Mouse (Mus musculus): ENCODE results near the gene Ccne1. TPM values are rescaled to one million over a fixed set of nuclear protein-coding genes. Genes with fewer than 3 reads are reported as not detected.

Ccne1 gene
- polyA plus RNA-seq, 1 experiment from 2014 or later, result 15.9 TPM

DNA sequence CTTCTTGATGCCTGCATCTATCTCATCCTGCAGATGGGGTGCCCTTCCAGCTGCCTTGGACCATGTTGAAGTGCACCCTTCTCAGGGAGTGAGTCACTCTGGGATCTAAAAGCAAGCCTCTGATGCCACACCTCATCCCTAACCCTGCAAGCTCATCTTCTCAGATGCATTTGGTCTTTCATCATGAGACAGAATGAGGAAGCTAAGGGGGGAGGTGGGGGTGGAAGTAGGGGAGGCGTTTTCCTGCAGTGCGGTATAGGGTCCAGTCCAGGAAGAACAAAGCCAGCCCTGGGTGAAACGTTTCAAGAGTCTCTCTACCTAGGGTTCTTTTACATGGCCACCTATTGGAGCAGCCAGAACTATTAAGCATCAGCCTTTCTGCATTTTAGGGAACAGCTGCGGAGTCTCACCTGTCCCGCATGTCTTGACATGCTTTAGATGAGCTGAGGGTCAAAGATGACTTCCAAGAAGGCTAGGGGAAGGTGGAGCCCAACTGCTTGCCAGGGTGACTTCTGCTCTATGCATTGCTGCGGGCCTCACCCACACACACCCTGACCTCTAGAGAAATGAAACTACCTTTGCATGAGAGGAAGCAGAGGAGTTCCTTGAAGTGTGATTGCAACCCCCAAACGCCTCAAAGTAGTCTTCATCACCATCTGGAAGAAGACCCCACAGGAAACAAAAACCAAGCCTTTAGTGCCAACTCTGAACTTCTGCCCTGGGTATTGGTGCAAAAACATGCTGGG lies 17.2 kb downstream of the Ccne1 start:
- Histone ChIP-seq H3K9me3 (no peaks in the 10 kb centered on the region), H3K4me2 (no peak overlapping the region), H3K4me1 (replicated peaks) (peaks cover 11% of the 10 kb centered on the region), H3K36me3 (no peaks in the 10 kb centered on the region), H3K27ac (no peak overlapping the region), H3K4me3 (no peak overlapping the region), H3K9ac (no peak overlapping the region), H3K27me3 (peaks cover 30% of the 10 kb centered on the region)
- 88% methylated on average over 7 of the region's 7 CpGs for WGBS
- ATAC-seq (ENCODE audit: low FRiP score), result no peak

- H3K4me2 ChIP-seq, result no peak overlapping the region
- peaks cover 16% of the 10 kb centered on the region for H3K4me1 ChIP-seq (replicated peaks)
- no peaks in the 10 kb centered on the region for H3K9me3 ChIP-seq
- H3K27ac ChIP-seq, result no peak overlapping the region
- no peak overlapping the region for H3K9ac ChIP-seq
- no peak overlapping the region for H3K4me3 ChIP-seq
- H3K36me3 ChIP-seq, result no peaks in the 10 kb centered on the region
- WGBS, result 73% methylated on average over 2 of the region's 2 CpGs
- no peak for ATAC-seq (ENCODE audit: low FRiP score)
- peaks cover 30% of the 10 kb centered on the region for H3K27me3 ChIP-seq
These were observed 18.9 kb downstream of the Ccne1 start for GRCm38 (mm10) chr7:38088456-38088855.

- WGBS, result 87% methylated on average over 8 of the region's 8 CpGs
- ATAC-seq (ENCODE audit: low FRiP score), result no peak
- peaks cover 16% of the 10 kb centered on the region for H3K4me1 ChIP-seq (replicated peaks)
These were observed 19.5 kb downstream of the Ccne1 start for GRCm38 (mm10) chr7:38087856-38088255.

GRCm38 (mm10) chr7:38086401-38086800 lies 20.9 kb downstream of the Ccne1 start:
- Histone ChIP-seq H3K9me3 (no peaks in the 10 kb centered on the region), H3K9ac (0 out of 2 replicates have a peak overlapping the region, but pooled peaks have one; percentile 14), H3K4me1 (replicated peaks) (peaks cover 16% of the 10 kb centered on the region), H3K36me3 (no peaks in the 10 kb centered on the region), H3K27ac (no peak overlapping the region), H3K4me3 (no peak overlapping the region), H3K4me2 (peak overlapping the region; percentile 74; the same call in 1 of the 2 replicates), H3K27me3 (peaks cover 30% of the 10 kb centered on the region)
- WGBS, result 42% methylated on average over 8 of the region's 8 CpGs
- ATAC-seq (ENCODE audit: low FRiP score), result no peak

More at GRCm38 (mm10) chr7:38087856-38088255, 19.5 kb downstream of the Ccne1 start:
- Histone ChIP-seq H3K27me3 (peaks cover 30% of the 10 kb centered on the region), H3K4me2 (no peak overlapping the region), H3K9me3 (no peaks in the 10 kb centered on the region), H3K36me3 (no peaks in the 10 kb centered on the region), H3K27ac (no peak overlapping the region), H3K9ac (no peak overlapping the region; the same call in 1 of the 2 replicates), H3K4me3 (no peak overlapping the region)

DNA sequence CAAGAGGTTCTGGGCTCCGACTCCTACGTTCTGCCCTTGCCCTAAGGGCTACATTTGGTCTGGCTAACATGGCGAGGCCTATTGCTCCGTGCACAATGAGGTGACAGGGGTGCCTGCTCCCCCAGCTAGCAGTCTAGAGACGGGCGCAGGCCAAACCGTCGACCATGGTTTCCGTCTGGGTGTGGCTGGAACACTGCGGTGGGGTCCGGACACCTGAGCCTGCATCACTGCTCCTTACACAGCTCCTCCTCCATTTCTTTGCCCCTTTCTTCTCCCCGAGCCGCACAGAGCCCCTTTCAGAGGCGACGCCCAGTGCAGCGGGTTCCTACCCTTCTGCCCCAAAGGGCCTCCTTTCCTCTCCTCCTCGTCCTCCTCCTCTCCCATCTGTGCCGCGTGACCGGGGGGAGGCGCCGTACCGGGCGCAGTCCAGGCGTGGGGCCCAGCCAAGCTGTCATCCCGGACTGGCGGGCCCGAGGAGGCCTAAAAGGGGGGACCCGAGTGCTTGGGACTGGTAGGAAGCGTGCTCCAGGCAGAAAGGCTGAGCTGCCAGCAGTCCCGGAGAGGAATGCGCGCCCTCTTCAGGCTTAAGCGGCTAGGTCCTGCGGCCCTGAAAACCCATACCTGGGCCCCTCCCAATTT lies 21.6 kb downstream of the Ccne1 start:
- Histone ChIP-seq H3K36me3 (no peaks in the 10 kb centered on the region), H3K4me2 (peak overlapping the region; percentile 74), H3K9me3 (no peaks in the 10 kb centered on the region), H3K27me3 (peaks cover 30% of the 10 kb centered on the region), H3K27ac (no peak overlapping the region), H3K9ac (0 out of 2 replicates have a peak overlapping the region, but pooled peaks have one; percentile 14), H3K4me1 (replicated peaks) (peaks cover 16% of the 10 kb centered on the region), H3K4me3 (peak overlapping the region; percentile 42)
- peak; percentile 53 for ATAC-seq (ENCODE audit: low FRiP score)
- WGBS, result under 1% methylated on average over 35 of the region's 35 CpGs

GRCm38 (mm10) chr7:38084778-38085572 lies 22.4 kb downstream of the Ccne1 start:
- peaks cover 30% of the 10 kb centered on the region for H3K27me3 ChIP-seq
- H3K36me3 ChIP-seq, result no peaks in the 10 kb centered on the region
- H3K27ac ChIP-seq, result no peak overlapping the region
- no peaks in the 10 kb centered on the region for H3K9me3 ChIP-seq
- ATAC-seq (ENCODE audit: low FRiP score), result peak; percentile 98
- peak overlapping the region; percentile 74 for H3K4me2 ChIP-seq
- H3K4me3 ChIP-seq, result peak overlapping the region; percentile 42
- under 1% methylated on average over 65 of the region's 65 CpGs for WGBS
- H3K9ac ChIP-seq, result peak overlapping the region; percentile 69
- H3K4me1 ChIP-seq (replicated peaks), result peaks cover 16% of the 10 kb centered on the region

GRCm38 (mm10) chr7:38082971-38083370 lies 24.4 kb downstream of the Ccne1 start:
- no peak for ATAC-seq (ENCODE audit: low FRiP score)

DNA sequence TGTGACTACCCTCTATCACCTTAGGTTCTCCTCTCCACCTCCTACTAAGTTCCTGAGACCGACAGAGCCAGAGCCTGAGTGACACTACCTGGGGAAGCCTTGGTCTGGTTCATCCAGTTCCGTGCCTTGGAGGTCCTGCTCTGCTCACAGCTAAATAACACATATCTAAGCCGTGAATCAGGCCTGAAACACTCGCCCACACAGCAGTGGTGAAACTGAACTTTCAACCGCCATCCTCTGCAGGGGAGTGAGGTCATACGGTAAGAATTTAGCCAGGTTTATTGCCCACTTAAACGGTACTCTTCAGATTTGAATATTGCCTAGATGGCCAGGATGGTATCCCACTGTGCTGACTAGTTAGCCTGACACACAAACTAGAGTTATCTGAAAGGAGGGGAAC lies 30.1 kb downstream of the Ccne1 start:
- Histone ChIP-seq H3K4me1 (replicated peaks) (peaks cover 12% of the 10 kb centered on the region), H3K36me3 (no peaks in the 10 kb centered on the region), H3K27me3 (peaks cover 13% of the 10 kb centered on the region), H3K9me3 (no peaks in the 10 kb centered on the region), H3K4me3 (no peak overlapping the region), H3K9ac (no peak overlapping the region), H3K27ac (no peak overlapping the region), H3K4me2 (no peak overlapping the region)
- 76% methylated on average over 7 of the region's 7 CpGs for WGBS
- no peak for ATAC-seq (ENCODE audit: low FRiP score)

More at GRCm38 (mm10) chr7:38082971-38083370, 24.4 kb downstream of the Ccne1 start:
- H3K4me3 ChIP-seq, result no peak overlapping the region
- H3K9ac ChIP-seq, result no peak overlapping the region
- H3K27me3 ChIP-seq, result peaks cover 28% of the 10 kb centered on the region
- H3K9me3 ChIP-seq, result no peaks in the 10 kb centered on the region
- H3K27ac ChIP-seq, result no peak overlapping the region
- peaks cover 16% of the 10 kb centered on the region for H3K4me1 ChIP-seq (replicated peaks)
- no peak overlapping the region for H3K4me2 ChIP-seq
- no peaks in the 10 kb centered on the region for H3K36me3 ChIP-seq

DNA sequence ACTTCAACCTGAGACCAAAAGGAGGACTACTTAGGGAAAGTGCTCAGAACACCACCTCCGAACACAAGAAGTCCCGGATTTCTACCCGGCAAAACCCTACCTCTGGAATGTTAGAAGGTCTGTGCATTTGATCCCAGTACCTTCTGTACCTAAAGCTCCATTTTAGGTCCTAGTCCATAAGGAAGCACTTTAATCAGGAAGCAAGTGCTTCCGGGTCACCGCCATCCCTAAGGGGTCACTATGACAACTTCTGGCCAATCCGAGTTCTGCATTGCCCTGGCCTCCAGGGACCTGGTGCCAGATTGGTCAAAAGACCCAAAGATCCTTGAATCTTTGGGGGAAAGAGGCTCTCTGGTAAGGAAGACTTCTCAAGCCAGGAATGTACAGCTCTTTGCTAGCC lies 31.8 kb downstream of the Ccne1 start:
- Histone ChIP-seq H3K9me3 (no peaks in the 10 kb centered on the region), H3K27ac (no peak overlapping the region), H3K4me2 (no peak overlapping the region), H3K36me3 (no peaks in the 10 kb centered on the region), H3K27me3 (peaks cover 13% of the 10 kb centered on the region), H3K4me1 (replicated peaks) (peaks cover 12% of the 10 kb centered on the region), H3K9ac (no peak overlapping the region), H3K4me3 (no peak overlapping the region)
- no peak for ATAC-seq (ENCODE audit: low FRiP score)
- 54% methylated on average over 6 of the region's 6 CpGs for WGBS

GRCm38 (mm10) chr7:38074920-38075319 lies 32.4 kb downstream of the Ccne1 start:
- no peak for ATAC-seq (ENCODE audit: low FRiP score)
- Histone ChIP-seq H3K27ac (no peak overlapping the region), H3K4me1 (replicated peaks) (peaks cover 12% of the 10 kb centered on the region), H3K27me3 (peaks cover 13% of the 10 kb centered on the region), H3K9me3 (no peaks in the 10 kb centered on the region), H3K4me2 (peak overlapping the region; percentile 48), H3K9ac (peak overlapping the region; percentile 61), H3K36me3 (no peaks in the 10 kb centered on the region), H3K4me3 (peak overlapping the region; percentile 14)
- WGBS, result 34% methylated on average over 10 of the region's 10 CpGs

- Histone ChIP-seq H3K36me3 (no peaks in the 10 kb centered on the region), H3K9me3 (no peaks in the 10 kb centered on the region), H3K4me2 (peak overlapping the region; percentile 48), H3K27me3 (peaks cover 13% of the 10 kb centered on the region), H3K9ac (peak overlapping the region; percentile 61), H3K4me3 (peak overlapping the region; percentile 14), H3K27ac (no peak overlapping the region; the same call in 1 of the 2 replicates), H3K4me1 (replicated peaks) (peaks cover 12% of the 10 kb centered on the region)
- no peak; the same call in 1 of the 2 replicates for ATAC-seq (ENCODE audit: low FRiP score)
- WGBS, result 2% methylated on average over 14 of the region's 14 CpGs
These were observed 32.8 kb downstream of the Ccne1 start for GRCm38 (mm10) chr7:38074514-38074913.

GRCm38 (mm10) chr7:38073782-38074181 lies 33.6 kb downstream of the Ccne1 start:
- H3K27me3 ChIP-seq, result peaks cover 13% of the 10 kb centered on the region
- H3K9me3 ChIP-seq, result no peaks in the 10 kb centered on the region
- H3K4me1 ChIP-seq (replicated peaks), result peaks cover 12% of the 10 kb centered on the region
- H3K4me3 ChIP-seq, result no peak overlapping the region
- ATAC-seq (ENCODE audit: low FRiP score), result peak; percentile 69; the same call in 1 of the 2 replicates
- no peak overlapping the region for H3K9ac ChIP-seq
- 0% methylated on average over 2 of the region's 3 CpGs for WGBS
- H3K36me3 ChIP-seq, result no peaks in the 10 kb centered on the region
- no peak overlapping the region for H3K27ac ChIP-seq
- H3K4me2 ChIP-seq, result no peak overlapping the region

Data from hindbrain, embryonic 13.5 days (tissue).